Mouse (Mus musculus) lung, postnatal 14 days (tissue): ENCODE data around the gene Ablim2.
A peak's percentile ranks its signal among the peaks of the same experiment; 100 is the strongest.

Experiments used
- DNase-seq: peaks from one replicate; pipeline ENCODE4 v3.0.0; 2021

Ablim2 gene

DNA sequence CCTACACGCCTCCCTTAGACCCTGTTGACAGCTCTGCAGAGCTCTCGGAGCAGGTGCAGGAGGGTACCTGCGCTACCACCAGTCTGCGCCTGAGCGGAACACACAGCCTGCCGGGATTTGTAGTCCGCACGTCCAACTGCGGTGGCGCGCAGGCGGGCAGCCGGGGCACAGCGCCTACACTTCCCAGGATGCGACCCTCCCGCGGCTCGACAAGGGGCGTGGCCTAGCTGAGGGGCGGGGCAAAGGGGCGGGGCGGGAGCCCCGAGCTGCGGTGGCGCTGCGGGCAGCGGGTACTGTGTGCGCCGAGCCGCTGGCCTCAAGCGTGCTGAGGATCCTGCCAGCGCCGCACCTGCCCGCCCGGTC is at the start of gene Ablim2:
Gene Ablim2, plus strand, starts transcription at position 242 of the 363 bp plus-strand sequence.
- DNase-seq, result peak; percentile 89

DNA sequence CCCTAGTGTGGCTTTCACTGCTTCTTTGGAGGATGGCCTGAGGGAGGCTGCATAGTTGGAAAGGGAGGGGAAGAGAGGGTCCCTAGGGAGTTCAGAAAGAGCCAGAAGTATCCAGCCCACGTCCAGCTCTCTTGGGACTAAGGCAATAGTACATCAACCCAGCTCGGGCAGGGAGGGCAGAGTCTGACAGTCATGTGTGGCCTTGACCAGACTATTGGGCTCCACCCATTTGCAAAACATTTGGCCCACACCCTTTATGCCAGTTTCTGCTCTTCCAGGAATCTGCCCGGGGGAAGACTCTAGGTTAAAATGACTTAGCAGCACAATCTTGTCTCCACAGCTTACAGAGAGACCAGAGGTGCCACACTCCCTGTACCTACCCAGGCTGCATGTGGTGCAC is 47.2 kb upstream of the Ablim2 start:
- DNase-seq, result no peak

DNA sequence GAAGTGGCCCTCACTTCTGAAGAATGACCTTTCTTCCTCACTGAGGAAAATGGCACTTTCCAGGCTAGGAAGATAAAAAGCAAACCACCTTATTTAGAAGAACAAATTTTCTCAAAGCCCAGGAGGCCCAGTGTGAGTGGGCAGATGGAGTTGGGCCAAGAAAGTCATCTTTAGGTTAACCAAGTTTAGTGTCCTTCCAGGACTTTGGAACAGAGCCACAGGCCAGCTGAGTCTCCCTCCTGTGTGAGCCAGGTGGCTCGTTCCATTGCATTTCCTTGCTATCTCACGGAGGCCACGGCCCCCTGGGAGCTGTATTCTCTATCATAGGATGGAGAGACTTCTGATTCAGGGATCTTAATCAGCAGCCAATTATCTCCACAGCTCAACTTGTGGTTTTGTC is 46.7 kb upstream of the Ablim2 start:
- DNase-seq, result no peak

DNA sequence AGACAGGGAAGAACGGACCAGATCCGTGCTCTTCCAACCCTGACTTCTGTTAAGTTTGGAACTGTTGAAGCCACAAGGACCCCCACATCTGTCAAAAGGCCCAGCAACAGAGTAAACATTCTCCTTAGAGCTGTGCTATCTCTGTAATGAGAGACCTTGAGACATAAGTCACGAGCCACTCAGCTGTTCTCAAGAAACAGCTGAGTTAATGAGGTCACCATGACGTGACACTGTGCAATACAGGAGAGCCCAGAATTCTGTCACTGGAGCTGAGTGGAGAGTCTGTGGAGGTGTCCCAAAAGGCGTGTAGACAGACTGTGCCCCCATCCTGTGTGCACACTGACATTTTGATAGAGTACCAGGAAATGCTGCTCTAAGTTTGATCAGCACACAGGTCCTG is 45.2 kb upstream of the Ablim2 start:
- no peak for DNase-seq

DNA sequence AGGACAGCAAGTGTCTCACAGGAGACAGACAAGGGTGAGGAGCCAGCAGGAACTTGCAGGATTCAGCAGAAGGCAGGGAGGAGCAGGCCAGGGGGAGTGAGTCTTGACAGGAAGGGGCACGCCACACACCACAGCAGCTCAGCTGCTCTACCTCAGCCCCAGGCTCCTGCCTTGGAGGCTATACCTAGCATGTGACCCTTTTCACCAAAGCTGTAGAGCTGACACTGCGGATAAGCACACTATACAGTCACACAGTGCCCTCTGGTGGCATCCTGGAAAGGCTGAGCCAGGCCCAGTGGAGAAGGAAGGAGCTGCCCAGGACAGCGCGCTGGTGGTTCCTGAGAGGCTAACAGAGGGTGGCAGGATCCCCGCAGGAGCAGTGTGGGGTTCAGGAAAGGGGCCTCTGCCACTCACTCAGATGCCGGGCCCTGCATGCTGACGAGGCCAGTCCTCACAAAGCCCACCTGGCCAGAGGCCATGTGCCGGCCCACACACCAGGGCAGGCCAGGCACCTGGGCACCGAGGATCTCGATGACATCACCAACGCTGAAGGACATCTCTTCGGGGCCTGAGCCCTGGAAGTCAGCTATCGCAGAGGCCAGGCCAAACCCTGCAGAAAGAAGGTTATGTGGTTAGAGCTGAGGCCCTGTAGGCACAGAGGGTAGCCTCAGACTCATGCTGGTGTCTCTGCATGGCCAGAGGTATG is 43.9 kb upstream of the Ablim2 start:
- peak; percentile 80 for DNase-seq

DNA sequence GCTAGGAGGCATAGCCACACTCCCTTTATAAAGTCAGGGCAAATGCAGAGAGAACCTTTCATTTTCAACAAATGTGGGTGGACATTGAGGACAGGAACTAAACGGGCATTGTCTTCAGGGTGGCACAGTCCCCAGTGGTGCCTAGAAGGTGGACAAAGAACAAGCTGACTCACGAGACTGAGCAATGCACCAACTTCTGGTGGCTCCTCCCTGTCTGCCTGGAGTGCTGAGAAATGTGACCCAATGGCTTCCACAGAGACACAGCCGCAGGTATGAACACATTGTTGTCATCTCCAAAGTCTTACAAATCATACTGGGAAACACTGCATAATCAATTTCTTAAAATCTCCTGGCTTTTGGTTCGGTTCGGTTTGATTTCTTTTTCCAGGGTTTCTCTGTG is 40.2 kb upstream of the Ablim2 start:
- no peak for DNase-seq

DNA sequence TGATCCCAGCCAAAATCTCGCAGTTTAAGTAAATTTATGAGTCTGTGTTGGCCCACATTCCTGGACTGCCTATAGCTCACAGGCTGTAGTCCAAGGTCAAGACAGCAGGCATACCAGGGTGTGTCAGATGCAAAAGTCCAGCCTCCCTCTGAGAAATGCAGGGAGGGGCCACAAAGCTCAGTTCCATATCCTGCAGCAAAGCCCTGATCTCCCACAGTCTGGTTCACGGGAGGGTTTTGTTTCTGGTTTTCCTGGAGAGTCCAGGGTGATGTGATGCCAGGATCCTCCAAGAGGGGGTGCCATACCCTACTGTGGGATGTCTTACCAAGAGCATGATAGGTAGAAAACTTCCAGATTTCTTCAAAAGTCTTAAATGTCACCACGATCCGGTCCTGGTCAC is 39.7 kb upstream of the Ablim2 start:
- peak; percentile 67 for DNase-seq

DNA sequence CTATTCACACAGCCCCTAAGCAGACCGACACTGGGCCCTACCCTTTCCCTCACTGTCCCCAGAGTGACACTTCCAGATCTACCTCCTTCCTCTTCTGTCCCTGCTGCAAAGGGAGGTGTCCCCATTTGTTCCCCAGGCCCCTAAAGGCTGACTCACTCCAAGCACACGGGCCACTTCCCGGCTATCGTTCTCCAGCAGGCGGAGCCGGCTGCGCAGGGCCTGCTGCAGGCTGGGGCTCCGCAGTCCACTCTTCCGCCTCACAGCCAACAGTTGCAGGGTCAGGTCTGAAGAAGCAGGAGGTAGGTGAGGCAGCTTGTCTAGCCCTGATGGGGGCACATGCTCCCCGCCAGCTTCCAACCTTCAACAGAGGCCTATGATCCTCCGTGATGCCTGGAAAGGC is 38.9 kb upstream of the Ablim2 start:
- no peak for DNase-seq

DNA sequence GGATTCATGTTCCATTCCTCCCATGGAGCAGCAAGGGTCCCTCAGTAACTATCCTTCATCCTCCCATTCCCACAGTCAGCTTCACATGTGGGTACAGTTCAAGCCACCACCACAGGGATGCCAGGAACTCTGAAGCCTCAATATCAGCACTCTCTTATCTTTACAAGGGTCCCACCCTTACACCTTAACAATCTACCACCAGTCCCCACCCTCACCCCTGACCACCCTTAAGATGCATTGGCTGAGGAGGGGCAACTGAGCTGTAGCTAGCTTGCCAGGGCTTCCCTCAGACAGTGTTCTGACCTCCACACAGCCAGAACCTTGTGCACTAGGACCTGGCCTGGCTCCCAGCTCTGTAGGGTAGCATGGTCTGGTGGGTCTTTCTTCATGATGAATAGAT is 38.3 kb upstream of the Ablim2 start:
- DNase-seq, result no peak

DNA sequence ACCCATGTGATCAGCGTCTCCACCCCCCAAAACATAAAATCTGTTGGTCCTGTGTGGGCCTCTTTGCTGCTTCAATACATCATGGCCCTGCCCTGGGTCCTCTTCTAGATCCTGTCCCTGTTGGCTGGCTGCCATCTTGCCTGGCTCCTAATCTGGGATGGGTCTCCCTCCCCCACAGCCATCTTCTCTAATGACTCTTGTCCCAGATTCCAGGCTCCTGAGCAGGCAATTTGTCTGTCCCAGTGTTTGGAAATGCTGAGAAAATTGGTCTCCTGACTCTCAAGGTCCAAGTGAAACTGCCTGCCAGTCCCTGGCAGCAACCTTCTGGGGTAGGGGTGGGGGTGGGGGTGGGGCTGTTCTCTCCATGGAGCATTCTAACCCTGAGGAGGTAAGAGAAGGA is 37.8 kb upstream of the Ablim2 start:
- peak; percentile 23 for DNase-seq

DNA sequence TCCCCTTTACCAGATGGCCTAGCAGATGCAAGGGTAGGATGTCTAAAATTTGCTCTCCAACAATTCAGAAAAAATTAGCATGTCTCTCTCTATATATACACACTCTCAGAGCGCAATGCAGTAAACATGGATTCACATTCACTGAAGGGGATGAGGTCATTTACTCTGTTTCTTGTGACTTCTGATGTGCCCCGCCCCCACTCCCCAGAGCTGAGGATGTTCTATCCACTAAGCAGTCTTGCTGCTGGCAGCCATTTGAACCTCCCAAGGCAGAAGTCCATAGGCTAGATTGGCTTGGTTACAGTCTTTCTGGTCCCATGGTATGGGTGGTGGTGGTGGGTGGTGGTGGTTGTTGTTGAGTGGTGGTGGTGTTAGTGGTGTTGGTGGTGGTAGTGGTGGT is 35.7 kb upstream of the Ablim2 start:
- DNase-seq, result no peak

DNA sequence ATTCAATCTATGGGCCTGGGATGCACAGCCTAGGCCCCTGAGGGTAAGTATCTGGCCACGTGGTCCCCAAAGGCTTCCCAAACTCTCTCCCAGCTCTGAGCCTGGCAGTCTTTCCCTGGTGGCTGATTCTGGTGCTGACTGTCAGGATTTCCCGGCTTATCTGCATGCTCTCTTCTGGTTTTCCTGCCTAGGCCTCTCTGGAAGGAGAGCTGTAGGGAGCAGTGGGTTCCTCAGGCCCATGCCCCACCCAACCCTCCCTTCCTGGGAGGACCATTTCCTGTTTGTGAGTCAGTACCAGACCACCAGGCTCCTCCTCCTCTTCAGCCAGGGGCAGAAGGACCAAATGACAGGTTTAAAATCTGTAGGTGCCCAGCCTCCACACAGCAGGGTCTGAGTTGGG is 35.0 kb upstream of the Ablim2 start:
- DNase-seq, result no peak

DNA sequence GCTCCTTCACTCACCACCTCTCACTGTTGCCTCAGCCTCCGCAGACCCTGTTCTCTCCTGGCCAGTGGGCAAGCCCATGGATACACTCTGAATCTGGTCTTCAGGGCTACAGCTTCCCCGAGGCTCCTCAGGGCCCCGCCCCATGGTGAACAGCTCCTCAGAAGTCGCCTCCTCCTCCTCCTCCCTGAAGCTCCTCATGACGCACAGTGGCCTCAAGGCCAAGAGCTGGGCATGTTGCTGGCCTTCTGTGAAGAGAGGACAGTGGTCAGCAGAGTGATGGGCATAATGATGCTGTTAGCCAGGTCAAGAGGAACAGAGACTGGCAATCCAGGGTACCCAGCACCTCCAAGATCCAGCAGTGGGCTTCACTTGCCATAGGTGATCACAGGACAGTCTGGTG is 33.8 kb upstream of the Ablim2 start:
- no peak for DNase-seq

DNA sequence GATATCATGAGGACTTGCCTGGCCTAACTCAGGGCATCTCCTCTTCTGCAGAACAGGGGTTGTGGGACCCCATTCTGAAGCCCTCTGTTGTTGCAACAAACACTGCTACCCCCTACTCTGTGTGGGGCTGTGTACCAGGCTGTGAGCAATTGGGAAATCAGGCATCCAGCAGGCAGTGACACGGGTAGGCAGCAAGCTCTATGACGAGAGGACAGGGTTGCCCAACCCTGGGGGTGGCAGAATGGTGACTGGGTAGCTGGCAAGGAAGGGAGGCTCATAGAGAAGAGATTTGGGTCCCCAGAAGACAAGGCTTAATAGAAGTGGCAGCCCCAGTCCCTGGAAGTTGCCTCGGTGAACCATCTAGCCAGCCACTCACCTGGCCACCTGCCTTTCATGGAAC is 31.8 kb upstream of the Ablim2 start:
- no peak for DNase-seq

DNA sequence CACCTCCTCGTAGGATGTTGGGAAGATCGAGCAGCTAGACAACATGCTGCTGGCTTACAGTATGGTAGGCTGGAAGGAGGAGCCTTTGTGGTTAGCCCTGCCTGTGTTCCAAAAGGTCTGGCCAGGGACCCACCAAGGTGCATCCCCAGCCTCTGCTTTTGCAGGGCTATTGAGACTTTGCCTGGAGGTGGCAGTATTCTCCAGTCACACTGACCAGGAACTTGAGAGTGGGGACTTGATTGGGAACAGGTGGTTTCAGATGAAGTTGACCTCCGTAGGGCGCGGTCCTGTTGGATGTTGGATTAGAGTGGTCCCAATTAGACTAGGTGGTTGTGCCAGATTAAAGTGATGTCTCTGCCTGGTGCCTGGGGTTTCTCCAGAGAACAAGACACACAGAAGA is 30.2 kb upstream of the Ablim2 start:
- peak; percentile 23 for DNase-seq

DNA sequence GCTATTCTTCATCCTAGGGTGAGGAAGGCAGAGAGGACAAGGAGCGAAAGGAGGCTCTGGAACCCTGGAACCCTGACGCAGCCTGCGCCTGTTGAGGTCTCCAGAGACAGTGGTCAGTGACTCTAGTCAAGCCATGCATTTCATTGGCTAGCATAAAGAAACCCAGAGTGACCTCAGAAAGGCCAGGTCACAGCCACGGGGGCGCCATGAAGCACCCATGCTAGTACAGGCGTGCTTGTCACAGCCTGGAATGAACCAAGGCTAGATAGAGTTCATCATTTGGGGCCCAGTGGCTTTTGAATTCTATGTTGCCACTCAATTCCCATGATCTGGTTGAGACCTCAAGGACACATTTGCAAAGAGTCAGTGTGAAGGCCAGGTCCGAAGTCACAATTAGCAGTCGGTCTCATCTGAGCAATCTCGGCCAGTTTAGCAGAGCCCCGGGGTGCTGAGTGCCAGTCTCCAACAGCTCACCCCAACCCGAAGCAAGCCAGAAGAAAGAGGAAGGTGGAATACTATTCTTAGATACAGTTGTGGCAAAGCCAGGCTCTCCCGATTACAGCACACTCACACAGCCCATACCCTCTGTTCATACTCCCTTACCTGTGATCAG is 29.2 kb upstream of the Ablim2 start:
- DNase-seq, result no peak

DNA sequence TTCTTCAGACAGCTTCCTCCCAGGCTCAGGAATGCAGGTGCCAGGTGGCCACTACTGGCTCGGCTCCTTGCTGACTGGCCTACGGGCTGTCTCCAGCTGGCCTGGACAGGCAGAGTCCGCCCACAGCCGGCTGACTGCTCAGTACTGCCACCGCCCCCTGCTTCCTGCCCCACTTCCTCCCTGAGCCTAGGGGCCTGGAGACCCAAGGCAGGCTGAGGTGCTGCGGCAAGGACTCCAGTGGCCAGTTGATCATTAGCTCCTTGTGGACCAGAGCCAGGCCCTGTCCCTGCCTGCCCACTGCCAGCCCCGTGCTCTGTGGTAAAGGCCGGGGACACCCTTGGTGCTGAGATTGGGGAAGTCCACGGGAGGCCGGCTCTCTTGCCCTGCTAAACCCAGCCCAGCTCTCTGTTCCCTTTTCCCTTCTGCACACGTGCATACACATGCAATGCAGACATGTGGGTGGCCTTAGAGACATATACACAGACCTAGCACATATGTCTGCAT is 28.7 kb upstream of the Ablim2 start:
- peak; percentile 78 for DNase-seq

DNA sequence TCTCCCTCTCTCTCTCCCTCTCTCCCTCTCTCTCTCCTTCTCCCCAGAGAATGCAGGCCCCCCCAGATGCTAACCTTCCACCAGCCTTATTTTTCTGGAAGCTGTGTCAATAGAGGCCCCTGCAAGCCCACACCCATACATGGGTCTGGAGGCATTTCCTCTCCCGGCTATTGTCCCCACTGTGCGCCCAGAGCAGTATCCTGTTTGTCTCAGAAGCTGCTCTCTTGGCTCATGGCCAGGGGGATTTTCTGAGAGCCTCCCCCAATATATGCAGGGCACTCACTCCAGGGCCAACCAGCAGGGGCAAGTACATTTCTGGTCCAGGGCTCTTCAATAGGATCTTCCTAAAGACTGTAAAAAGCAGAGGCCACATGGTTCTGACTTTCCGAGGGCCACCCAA is 27.8 kb upstream of the Ablim2 start:
- peak; percentile 80 for DNase-seq

DNA sequence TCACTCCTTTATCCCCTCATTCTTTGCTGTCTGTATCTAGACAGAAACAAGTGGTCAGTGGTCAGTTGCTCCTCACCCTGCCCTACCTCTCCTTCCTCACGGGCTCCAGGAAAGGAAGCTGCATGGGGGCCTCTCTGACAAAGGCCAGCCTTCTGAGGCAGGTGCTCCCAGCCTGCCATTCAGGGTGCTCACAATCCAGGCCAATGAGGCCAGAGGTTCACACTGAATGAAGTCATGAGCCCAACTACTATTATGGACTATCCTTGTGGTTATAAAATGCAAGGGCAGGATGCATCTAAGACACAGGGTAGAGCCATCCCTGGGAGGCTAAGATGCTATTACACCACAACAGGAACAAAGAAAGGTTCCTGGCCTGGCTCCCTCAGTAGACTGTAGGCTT is 27.1 kb upstream of the Ablim2 start:
- DNase-seq, result no peak

DNA sequence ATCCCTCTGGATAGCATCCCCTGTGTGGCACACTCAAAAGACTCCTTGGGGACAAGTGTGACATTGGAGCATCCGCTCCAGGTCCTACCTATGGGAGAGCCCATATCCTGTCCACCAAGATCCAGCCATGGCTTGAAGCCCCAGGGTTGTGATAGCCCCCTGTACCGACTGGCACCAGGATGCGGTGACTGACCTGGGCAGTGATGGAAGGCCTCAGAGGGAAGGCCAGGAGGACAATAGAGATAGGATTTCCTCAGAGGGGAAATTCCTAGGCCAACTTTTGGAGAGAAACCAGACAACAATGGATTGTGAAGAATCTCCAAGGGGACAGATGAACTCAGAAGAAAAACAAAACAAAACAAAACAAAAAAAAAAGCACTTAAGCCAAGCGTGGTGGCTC is 26.7 kb upstream of the Ablim2 start:
- no peak for DNase-seq

DNA sequence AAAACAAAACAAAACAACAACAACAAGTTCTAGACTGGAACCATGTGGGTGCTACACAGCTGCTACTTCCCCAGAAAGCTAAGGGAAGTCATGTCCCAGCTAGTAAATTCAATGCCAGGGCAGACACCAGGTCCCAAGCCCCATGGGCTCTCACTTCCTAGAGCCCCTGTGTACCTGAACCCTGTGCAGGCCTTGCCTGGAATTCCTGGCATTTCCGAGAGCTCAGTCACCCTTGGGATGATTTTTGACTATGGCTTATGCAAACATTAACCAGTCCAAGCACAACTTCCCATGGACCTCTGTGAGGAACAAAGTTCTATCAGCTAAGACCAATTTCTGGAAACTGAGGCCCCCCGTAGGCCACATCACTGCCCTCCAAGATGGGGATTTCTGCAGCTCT is 24.2 kb upstream of the Ablim2 start:
- DNase-seq, result no peak

DNA sequence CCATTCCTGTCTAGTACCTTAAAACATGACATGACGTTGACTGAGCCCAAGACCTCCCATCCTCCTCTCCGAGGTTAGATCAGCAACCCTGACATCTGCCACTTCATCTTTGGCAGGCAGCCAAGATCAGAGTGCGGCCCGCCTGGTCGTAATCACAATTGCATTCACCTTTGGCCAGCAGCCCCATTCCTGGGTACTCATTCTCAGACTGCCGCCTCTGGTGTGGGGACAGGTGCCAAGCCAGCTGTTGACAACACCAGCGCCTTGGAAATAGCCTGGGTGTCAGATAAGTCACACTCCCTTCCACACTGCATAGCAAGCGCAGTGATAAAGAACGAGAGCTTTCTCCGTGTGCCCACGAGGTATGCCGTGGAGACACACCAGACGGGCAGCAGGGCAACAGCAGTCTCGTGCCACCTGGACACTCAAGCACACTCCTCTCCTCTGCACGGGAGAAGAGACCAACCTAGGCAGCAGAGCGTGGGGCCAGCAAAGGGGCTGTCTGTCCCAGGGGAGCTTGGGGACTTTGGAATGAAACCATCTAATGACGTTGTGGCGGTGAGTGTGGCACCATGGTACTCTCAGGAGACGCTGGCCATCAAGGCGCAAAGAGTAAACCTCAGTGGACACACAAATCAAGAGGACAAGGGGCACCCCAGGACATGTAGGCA is 20.3 kb upstream of the Ablim2 start:
- peak; percentile 73 for DNase-seq

DNA sequence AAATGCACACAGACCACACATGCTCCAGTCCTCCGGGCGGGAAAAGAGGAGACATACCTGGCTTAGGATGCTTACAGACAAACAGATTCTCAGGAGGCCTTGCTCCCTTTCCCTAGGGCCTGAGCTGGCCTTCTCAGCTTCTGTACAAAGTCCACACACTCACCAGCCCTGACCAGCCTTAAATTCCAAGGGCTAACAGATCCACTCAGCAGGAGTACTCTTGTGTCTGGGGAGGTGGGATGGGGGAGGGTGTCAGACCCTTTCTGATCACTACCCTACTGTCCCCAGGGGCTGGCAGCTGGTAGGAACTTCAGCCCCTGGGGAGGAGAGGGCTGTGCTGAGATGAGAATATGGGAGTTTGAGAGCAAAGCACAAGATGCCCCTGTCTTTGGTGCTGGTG is 18.7 kb upstream of the Ablim2 start:
- no peak for DNase-seq

DNA sequence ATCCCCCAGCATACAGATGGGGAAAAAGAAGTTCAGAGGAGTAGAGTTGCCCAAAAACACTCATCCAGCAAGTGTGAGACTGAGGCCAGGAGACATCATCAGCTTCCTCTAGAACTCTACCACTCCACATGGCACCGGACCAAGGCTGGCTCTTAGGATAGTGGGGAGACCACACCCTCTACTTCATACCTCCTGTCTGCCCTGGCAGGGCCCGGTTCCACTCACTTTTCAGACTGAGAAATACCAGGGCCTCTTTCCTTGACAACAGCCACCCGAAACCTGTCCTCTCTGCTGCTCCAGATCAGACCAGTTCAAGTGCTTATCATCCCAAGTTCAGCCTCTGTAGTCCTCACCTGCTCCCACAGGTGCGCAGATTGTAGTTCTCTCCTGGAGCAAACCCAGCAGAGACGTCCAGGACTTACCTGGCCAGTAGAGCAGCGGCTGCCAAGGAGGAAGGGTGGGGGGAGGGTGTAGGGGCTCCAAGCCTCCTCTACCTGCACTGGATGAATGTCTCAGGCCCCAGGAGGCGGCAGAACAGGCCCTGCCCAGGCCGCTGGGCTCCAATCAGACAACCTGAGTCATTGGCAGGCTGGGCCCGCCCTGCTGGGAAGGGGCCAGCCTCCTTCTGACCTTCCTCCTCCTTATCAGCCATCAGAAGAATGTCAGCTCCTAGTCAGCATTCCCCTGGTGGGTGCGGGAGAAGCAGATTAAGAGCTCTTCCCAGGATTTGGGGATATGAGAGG is 18.0 kb upstream of the Ablim2 start, which contains the start of gene Sh3tc1:
Gene Sh3tc1, minus strand, starts transcription at position 452 of the 743 bp plus-strand sequence.
- DNase-seq, result peak; percentile 74
